10 mouse cellular contexts compared by ENCODE assay signal in genomic region chr7:74381881-74382281, GRCm38 (mm10).
DNase-seq lines count a peak whose midpoint lies in the region; ATAC-seq lines count a peak whose summit lies in the region.
"Had no signal": no experiment of that assay in that cellular context is flagged by ENCODE, and none has a peak within 500 bp of the region (broad histone marks: within the 10 kb centered on the region; RNA-seq: fewer than 3 reads in every experiment).

No protein-coding gene starts in this region.

- no peak for ATAC-seq in midbrain, embryonic 14.5 days (ENCODE audit: low FRiP score, low TSS enrichment)
- ATAC-seq in midbrain, embryonic 15.5 days (replicated peaks) = no peak
- ATAC-seq: forebrain, embryonic 15.5 days had no signal

- no peak overlapping the region for H3K4me2 ChIP-seq in midbrain, embryonic 14.5 days (ENCODE audit: low read length)
- H3K4me2 ChIP-seq in midbrain, embryonic 15.5 days = no peak overlapping the region
- H3K4me2 ChIP-seq: forebrain, embryonic 15.5 days had no signal

- intact Hi-C loops in heart, postnatal 36 days (cut with DNase I) = loop anchor here (2.0 kb wide), 1 partner anchor 77 kb away; no protein-coding TSS in a partner anchor
- intact Hi-C loops in left cerebral cortex, postnatal 14 days (cut with DNase I) = no loop called here

- H3K9ac ChIP-seq in midbrain, embryonic 14.5 days (replicated peaks; ENCODE audit: low read length) = no peak overlapping the region
- no peak overlapping the region for H3K9ac ChIP-seq in midbrain, embryonic 15.5 days
- H3K9ac ChIP-seq: forebrain, embryonic 15.5 days had no signal

- no peaks in the 10 kb centered on the region for H3K36me3 ChIP-seq in midbrain, embryonic 14.5 days (ENCODE audit: control insufficient read depth, insufficient read depth, low read length)
- H3K36me3 ChIP-seq in midbrain, embryonic 15.5 days (replicated peaks) = no peaks in the 10 kb centered on the region
- H3K36me3 ChIP-seq: forebrain, embryonic 15.5 days had no signal

- WGBS in midbrain, embryonic 14.5 days = 86% methylated on average over 2 of the region's 2 CpGs
- 86% methylated on average over 2 of the region's 2 CpGs for WGBS in midbrain, embryonic 15.5 days

- peaks cover 11% of the 10 kb centered on the region; the same call in 1 of the 2 replicates for H3K4me1 ChIP-seq in brown adipose tissue, adult 24 weeks (ENCODE audit: control insufficient read depth, insufficient read depth, insufficient read length, low read length)
- H3K4me1 ChIP-seq in midbrain, embryonic 14.5 days (ENCODE audit: control insufficient read depth, insufficient read depth, low read length) = no peaks in the 10 kb centered on the region
- 0 out of 2 replicates have a peak, but pooled peaks cover 2% of the 10 kb centered on the region for H3K4me1 ChIP-seq in midbrain, embryonic 15.5 days

- H3K4me3 ChIP-seq in brown adipose tissue, adult 24 weeks (ENCODE audit: insufficient read depth, low read depth, low read length) = no peak overlapping the region
- H3K4me3 ChIP-seq in midbrain, embryonic 14.5 days (replicated peaks; ENCODE audit: low read depth, low read length) = no peak overlapping the region
- no peak overlapping the region for H3K4me3 ChIP-seq in midbrain, embryonic 15.5 days
- H3K4me3 ChIP-seq: forebrain, embryonic 15.5 days had no signal

- DNase-seq in adrenal gland, postnatal 14 days = peak; percentile 14
- no peak for DNase-seq in adrenal gland, adult 2 months
- DNase-seq in gastrocnemius, postnatal 25 days = peak; percentile 79
- DNase-seq in heart, postnatal 36 days = peak; percentile 72 to 79
- no peak for DNase-seq in midbrain, embryonic 14.5 days
- DNase-seq in left cerebral cortex, postnatal 14 days (ENCODE audit: low spot score in 2 of 2) = no peak
- DNase-seq: B cell, adult 2 months had no signal

- no peaks in the 10 kb centered on the region for H3K27me3 ChIP-seq in midbrain, embryonic 14.5 days (ENCODE audit: control insufficient read depth, insufficient read depth, low read length)
- no peaks in the 10 kb centered on the region for H3K27me3 ChIP-seq in midbrain, embryonic 15.5 days (replicated peaks)
- H3K27me3 ChIP-seq: forebrain, embryonic 15.5 days had no signal

- peak overlapping the region; percentile 75 for H3K27ac ChIP-seq in brown adipose tissue, adult 24 weeks (replicated peaks; ENCODE audit: low read depth, low read length)
- no peak overlapping the region for H3K27ac ChIP-seq in midbrain, embryonic 14.5 days (replicated peaks; ENCODE audit: low read depth, low read length)
- no peak overlapping the region for H3K27ac ChIP-seq in midbrain, embryonic 15.5 days
- H3K27ac ChIP-seq: forebrain, embryonic 15.5 days had no signal

- H3K9me3 ChIP-seq in midbrain, embryonic 14.5 days (ENCODE audit: control insufficient read depth, low read length) = no peaks in the 10 kb centered on the region
- no peaks in the 10 kb centered on the region for H3K9me3 ChIP-seq in midbrain, embryonic 15.5 days
- H3K9me3 ChIP-seq: forebrain, embryonic 15.5 days had no signal

Comparison
In these comparisons a context has a peak if more than half of its experiments do, and no peak if none do; other contexts are left out.
1. DNase-seq: peak in adrenal gland, postnatal 14 days (single experiment), gastrocnemius, postnatal 25 days (single experiment) and heart, postnatal 36 days (2 of 2); none in adrenal gland, adult 2 months (single experiment), midbrain, embryonic 14.5 days (single experiment) and left cerebral cortex, postnatal 14 days (0 of 2).